Comparison of ENCODE assay signal across 24 mouse cellular contexts in genomic region chr15:83801011-83801410, GRCm38 (mm10). TPM values are rescaled to one million over a fixed set of nuclear protein-coding genes. Genes with fewer than 3 reads are reported as not detected.
A peak's percentile ranks its signal among the peaks of the same experiment; 100 is the strongest.
DNase-seq lines count a peak whose midpoint lies in the region; ATAC-seq and TF ChIP-seq lines count a peak whose summit lies in the region.
"Had no signal": no experiment of that assay in that cellular context is flagged by ENCODE, and none has a peak within 500 bp of the region (broad histone marks: within the 10 kb centered on the region; RNA-seq: fewer than 3 reads in every experiment).

No protein-coding gene starts in this region.

- H3K27me3 ChIP-seq in forebrain, postnatal 0 days (ENCODE audit: insufficient read depth, low read length): no peaks in the 10 kb centered on the region
- H3K27me3 ChIP-seq in forebrain, embryonic 10.5 days (ENCODE audit: poor library complexity, severe bottlenecking): peaks cover 21% of the 10 kb centered on the region; the same call in 1 of the 2 replicates
- H3K27me3 ChIP-seq: embryonic facial prominence, embryonic 15.5 days; forebrain, embryonic 15.5 days had no signal

- H3K9me3 ChIP-seq in forebrain, postnatal 0 days (ENCODE audit: low read length): no peaks in the 10 kb centered on the region
- H3K9me3 ChIP-seq in forebrain, embryonic 10.5 days: no peaks in the 10 kb centered on the region
- H3K9me3 ChIP-seq: embryonic facial prominence, embryonic 13.5 days; embryonic facial prominence, embryonic 15.5 days; forebrain, embryonic 12.5 days; forebrain, embryonic 15.5 days had no signal

- H3K27ac ChIP-seq in forebrain, postnatal 0 days (ENCODE audit: low read depth, low read length): no peak overlapping the region
- H3K27ac ChIP-seq in forebrain, embryonic 10.5 days: no peak overlapping the region
- H3K27ac ChIP-seq in left cerebral cortex, adult 2 months: peak overlapping the region; percentile 56
- H3K27ac ChIP-seq: embryonic facial prominence, embryonic 13.5 days; embryonic facial prominence, embryonic 15.5 days; forebrain, embryonic 12.5 days; forebrain, embryonic 15.5 days had no signal

- 59% methylated on average over 5 of the region's 5 CpGs for WGBS in forebrain, postnatal 0 days
- 79% methylated on average over 5 of the region's 5 CpGs for WGBS in forebrain, embryonic 10.5 days

- H3K4me3 ChIP-seq in forebrain, postnatal 0 days (ENCODE audit: low read depth, low read length): no peak overlapping the region
- no peak overlapping the region for H3K4me3 ChIP-seq in forebrain, embryonic 10.5 days
- H3K4me3 ChIP-seq in left cerebral cortex, adult 2 months: no peak overlapping the region
- H3K4me3 ChIP-seq: embryonic facial prominence, embryonic 13.5 days; embryonic facial prominence, embryonic 15.5 days; erythroblast, embryonic 14.5 days; forebrain, embryonic 12.5 days; forebrain, embryonic 15.5 days had no signal

- no peak for ATAC-seq in forebrain, postnatal 0 days
- ATAC-seq: forebrain, embryonic 15.5 days had no signal

- no peak overlapping the region for H3K4me2 ChIP-seq in forebrain, postnatal 0 days (ENCODE audit: low read depth)
- H3K4me2 ChIP-seq: embryonic facial prominence, embryonic 13.5 days; embryonic facial prominence, embryonic 15.5 days; forebrain, embryonic 12.5 days; forebrain, embryonic 15.5 days had no signal

- DNase-seq in forebrain, postnatal 0 days: no peak
- no peak for DNase-seq in forebrain, embryonic 10.5 days (ENCODE audit: extremely low spot score, low spot score)
- DNase-seq in left cerebral cortex, adult 2 months (ENCODE audit: extremely low spot score in 1 of 2, low spot score in 2 of 2): no peak
- no peak for DNase-seq in left cerebral cortex, postnatal 14 days (ENCODE audit: low spot score in 2 of 2)
- peak; percentile 16 for DNase-seq in right cerebral cortex, postnatal 14 days
- DNase-seq in right cerebral cortex, postnatal 25 days: no peak
- DNase-seq: adrenal gland, adult 2 months; adrenal gland, postnatal 10 days; adrenal gland, postnatal 25 days; cerebellum, adult 11 months; cerebellum, adult 18-20 months; cerebellum, adult 8-10 months; cerebellum, adult 9-11 months; cerebellum, postnatal 14 days; cerebellum, postnatal 36 days; embryo, embryonic 11 days had no signal

- H3K4me1 ChIP-seq in forebrain, postnatal 0 days (ENCODE audit: insufficient read depth): peaks cover 12% of the 10 kb centered on the region; the same call in 1 of the 2 replicates
- H3K4me1 ChIP-seq in forebrain, embryonic 10.5 days: peaks cover 48% of the 10 kb centered on the region

- H3K36me3 ChIP-seq in forebrain, postnatal 0 days (ENCODE audit: insufficient read depth): peaks cover 13% of the 10 kb centered on the region
- H3K36me3 ChIP-seq in forebrain, embryonic 10.5 days (replicated peaks): peaks cover 44% of the 10 kb centered on the region
- H3K36me3 ChIP-seq: embryonic facial prominence, embryonic 15.5 days; forebrain, embryonic 12.5 days; forebrain, embryonic 15.5 days had no signal

- intact Hi-C loops in left cerebral cortex, adult 2 months (cut with DNase I): no loop called here
- intact Hi-C loops in left cerebral cortex, postnatal 14 days (cut with DNase I): loop anchor here (5.0 kb wide), 1 partner anchor 41 kb away; no protein-coding TSS in a partner anchor

- TF ChIP-seq CTCF in forebrain, postnatal 0 days (IDR thresholded peaks at IDR 0.05; ENCODE audit: low read depth): no peak
- TF ChIP-seq CTCF in left cerebral cortex, adult 2 months (IDR thresholded peaks at IDR 0.05): no peak

- H3K9ac ChIP-seq in forebrain, postnatal 0 days: 0 out of 2 replicates have a peak overlapping the region, but pooled peaks have one; percentile 10
- H3K9ac ChIP-seq: embryonic facial prominence, embryonic 13.5 days; embryonic facial prominence, embryonic 15.5 days; forebrain, embryonic 12.5 days; forebrain, embryonic 15.5 days had no signal

RNA-seq across cellular contexts. Expression of gene Mpped1, which starts 21.7 kb away (rescaled TPM):
- total RNA-seq in forebrain, postnatal 0 days (2014; rRNA removed): 352 and 534 TPM in 2 replicates
- 227 and 361 TPM in 2 replicates for polyA plus RNA-seq in forebrain, postnatal 0 days (2015; fragmentation: Nextera tagmentation; extraction: Ambion mirVana)
- polyA plus RNA-seq in forebrain, embryonic 10.5 days (2016; fragmentation: Nextera tagmentation; extraction: Ambion mirVana): 33.4 and 35.9 TPM in 2 replicates
- total RNA-seq in left cerebral cortex, adult 2 months (2021): 100 to 1,000 TPM; 201 to 208 TPM
- total RNA-seq in left cerebral cortex, postnatal 14 days (2021): 100 to 1,000 TPM; 217 to 234 TPM
- total RNA-seq: adrenal gland, adult 2 months; adrenal gland, postnatal 25 days; common myeloid progenitor, adult 5-6 weeks; MEL had no signal
- polyA plus RNA-seq: adrenal gland, adult 2 months; C2C12; erythroblast, embryonic 14.5 days had no signal
